Mouse (Mus musculus) megakaryocyte, embryonic 14.5 days (primary cell): ENCODE results near the gene BC037034.

Source experiments
- FLI1 ChIP-seq: IDR thresholded peaks from 2 replicates; pipeline ENCODE4 v1.6.1; 2012; ENCODE audit warnings: low read length, inconsistent platforms, mixed read lengths
- GATA1 ChIP-seq: IDR thresholded peaks from 3 replicates; pipeline ENCODE4 v1.6.1; 2012; ENCODE audit warnings: mixed read lengths, low read length, inconsistent platforms, borderline replicate concordance

- TF ChIP-seq GATA1 (no peak), FLI1 (no peak)
Observed at GRCm38 (mm10) chr5:138222111-138222510, 41.7 kb downstream of the BC037034 start.
